In the genomic region with DNA sequence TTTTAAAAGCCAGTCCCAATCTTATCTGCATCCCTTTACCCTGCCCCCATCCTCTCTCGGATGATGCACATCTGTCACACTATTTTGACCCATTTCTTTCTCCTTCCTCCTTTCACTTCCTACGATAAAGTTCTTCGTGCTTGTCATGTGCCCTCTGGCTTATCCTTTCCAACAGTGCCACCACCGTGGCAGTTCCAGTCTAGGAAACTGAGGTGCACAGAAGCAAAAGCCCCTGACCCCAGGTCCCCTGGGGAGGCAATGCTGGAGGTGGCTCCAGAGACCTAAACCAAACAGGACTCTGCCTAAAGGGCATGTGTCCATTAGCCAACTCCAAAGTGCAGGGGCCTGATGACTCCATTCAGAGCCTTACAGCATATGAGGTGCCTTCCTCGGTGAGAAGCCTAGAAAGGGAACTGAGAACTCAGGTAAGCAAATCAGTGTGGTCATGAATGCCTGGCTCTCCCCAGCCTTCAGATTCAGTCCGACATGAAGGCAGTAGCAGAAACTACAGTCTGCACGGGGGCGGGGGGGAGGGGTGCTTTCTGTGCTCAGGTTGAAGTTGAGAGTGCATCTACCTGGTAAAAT, we compare ENCODE assay signal across 30 mouse cellular contexts.
DNase-seq lines count a peak whose midpoint lies in the region; ATAC-seq and TF ChIP-seq lines count a peak whose summit lies in the region.
"Had no signal": no experiment of that assay in that cellular context is flagged by ENCODE, and none has a peak within 500 bp of the region (broad histone marks: within the 10 kb centered on the region; RNA-seq: fewer than 3 reads in every experiment).

No protein-coding gene starts in this region.

- no peaks in the 10 kb centered on the region for H3K36me3 ChIP-seq in hindbrain, embryonic 10.5 days
- no peaks in the 10 kb centered on the region for H3K36me3 ChIP-seq in hindbrain, embryonic 16.5 days (ENCODE audit: control insufficient read depth, insufficient read depth, low read length)
- no peaks in the 10 kb centered on the region for H3K36me3 ChIP-seq in CH12.LX (replicated peaks in 1 of 2; ENCODE audit: control insufficient read depth in 1 of 2, insufficient read depth in 1 of 2, low read length in 1 of 2)
- H3K36me3 ChIP-seq: embryonic facial prominence, embryonic 10.5 days; embryonic facial prominence, embryonic 13.5 days; forebrain, embryonic 10.5 days; heart, embryonic 12.5 days; heart, embryonic 15.5 days; intestine, embryonic 15.5 days had no signal

- in situ Hi-C loops in CH12.LX (cut with MboI; ENCODE audit: low pct_ligation_motif_present, low pct_unique_long_range_greater_than_20kb, low sequenced_read_pairs): no loop called here

- ATAC-seq in hindbrain, embryonic 16.5 days: no peak
- ATAC-seq: CD4-positive, CD25-positive, alpha-beta regulatory T cell, adult 4 months; forebrain, embryonic 13.5 days; forebrain, embryonic 16.5 days; intestine, embryonic 15.5 days; Patski had no signal

- TF ChIP-seq CTCF in CH12.LX (conservative IDR thresholded peaks at IDR 0.05 in 1 of 2, IDR thresholded peaks at IDR 0.05 in 1 of 2; ENCODE audit: low read depth in 2 of 2, low read length in 2 of 2): no peak

- no peak for TF ChIP-seq POLR2A in CH12.LX (IDR thresholded peaks at IDR 0.05; ENCODE audit: low read depth, low read length)

- WGBS in hindbrain, embryonic 10.5 days: 72% methylated on average over 8 of the region's 8 CpGs
- WGBS in hindbrain, embryonic 16.5 days: 80% methylated on average over 8 of the region's 8 CpGs

- peaks cover 42% of the 10 kb centered on the region for H3K4me1 ChIP-seq in hindbrain, embryonic 10.5 days (replicated peaks)
- 0 out of 2 replicates have a peak, but pooled peaks cover 3% of the 10 kb centered on the region for H3K4me1 ChIP-seq in hindbrain, embryonic 16.5 days (ENCODE audit: control insufficient read depth, insufficient read depth, low read depth, low read length)
- H3K4me1 ChIP-seq in CH12.LX (ENCODE audit: control insufficient read depth in 1 of 2, insufficient read depth in 2 of 2): peaks cover 5 to 53% of the 10 kb centered on the region in 2 experiments; a peak in 3 of 4 replicates
- H3K4me1 ChIP-seq: heart, embryonic 12.5 days; heart, embryonic 15.5 days; intestine, embryonic 15.5 days had no signal

- TF ChIP-seq EP300 in CH12.LX (IDR thresholded peaks at IDR 0.05; ENCODE audit: low read length): peak; percentile 80

- dilution Hi-C loops in CH12.LX (cut with MboI; ENCODE audit: extremely low pct_ligation_motif_present, extremely low pct_unique_long_range_greater_than_20kb, low sequenced_read_pairs): no loop called here

- no peak overlapping the region for H3K4me2 ChIP-seq in hindbrain, embryonic 16.5 days (ENCODE audit: low read length)
- peak overlapping the region; percentile 31 for H3K4me2 ChIP-seq in CH12.LX (ENCODE audit: insufficient read depth, low read depth, poor library complexity, severe bottlenecking)
- H3K4me2 ChIP-seq: embryonic facial prominence, embryonic 13.5 days; forebrain, embryonic 13.5 days; heart, embryonic 12.5 days; heart, embryonic 15.5 days; hindbrain, embryonic 14.5 days; intestine, embryonic 15.5 days had no signal

- H3K27ac ChIP-seq in hindbrain, embryonic 10.5 days: peak overlapping the region; percentile 40; the same call in 1 of the 2 replicates
- H3K27ac ChIP-seq in hindbrain, embryonic 16.5 days (ENCODE audit: low read depth, low read length): no peak overlapping the region
- no peak overlapping the region for H3K27ac ChIP-seq in CH12.LX (ENCODE audit: insufficient read depth, low read depth)
- H3K27ac ChIP-seq: embryonic facial prominence, embryonic 10.5 days; embryonic facial prominence, embryonic 13.5 days; forebrain, embryonic 10.5 days; forebrain, embryonic 13.5 days; heart, embryonic 15.5 days; hindbrain, embryonic 14.5 days; intestine, embryonic 15.5 days had no signal

- no peaks in the 10 kb centered on the region for H3K79me2 ChIP-seq in CH12.LX (replicated peaks; ENCODE audit: control insufficient read depth, extremely low read depth, insufficient read depth, poor library complexity, severe bottlenecking)

- H3K9ac ChIP-seq in hindbrain, embryonic 16.5 days (ENCODE audit: low read depth, low read length): no peak overlapping the region
- no peak overlapping the region for H3K9ac ChIP-seq in CH12.LX (ENCODE audit: insufficient read depth, low read depth)
- H3K9ac ChIP-seq: embryonic facial prominence, embryonic 13.5 days; forebrain, embryonic 13.5 days; heart, embryonic 12.5 days; heart, embryonic 15.5 days; hindbrain, embryonic 14.5 days; intestine, embryonic 15.5 days had no signal

- no peaks in the 10 kb centered on the region for H3K9me3 ChIP-seq in hindbrain, embryonic 10.5 days
- no peaks in the 10 kb centered on the region for H3K9me3 ChIP-seq in hindbrain, embryonic 16.5 days (ENCODE audit: control insufficient read depth, low read length)
- no peaks in the 10 kb centered on the region for H3K9me3 ChIP-seq in CH12.LX (replicated peaks; ENCODE audit: low read length)
- H3K9me3 ChIP-seq: embryonic facial prominence, embryonic 10.5 days; embryonic facial prominence, embryonic 13.5 days; forebrain, embryonic 10.5 days; forebrain, embryonic 13.5 days; heart, embryonic 12.5 days; heart, embryonic 15.5 days; intestine, embryonic 15.5 days had no signal

- TF ChIP-seq RAD21 in CH12.LX (IDR thresholded peaks at IDR 0.05; ENCODE audit: low read depth, low read length): no peak; the same call in 1 of the 2 replicates

- H3K27me3 ChIP-seq in hindbrain, embryonic 10.5 days (ENCODE audit: insufficient read depth, poor library complexity, severe bottlenecking): no peaks in the 10 kb centered on the region
- no peaks in the 10 kb centered on the region for H3K27me3 ChIP-seq in hindbrain, embryonic 16.5 days (replicated peaks; ENCODE audit: control insufficient read depth, insufficient read depth, low read length)
- H3K27me3 ChIP-seq in CH12.LX (replicated peaks): peaks cover 7% of the 10 kb centered on the region
- H3K27me3 ChIP-seq: embryonic facial prominence, embryonic 13.5 days; forebrain, embryonic 13.5 days; intestine, embryonic 15.5 days; Patski had no signal

- no peak for DNase-seq in hindbrain, embryonic 10.5 days (ENCODE audit: low spot score)
- DNase-seq in CH12.LX (ENCODE audit: extremely low read depth) (peak; percentile 92), MN1 (ENCODE audit: low spot score) (no peak)
- peak; percentile 21 to 26 for DNase-seq in spleen, adult 18-20 months
- DNase-seq in spleen, postnatal 36 days (ENCODE audit: low spot score in 2 of 2): peak; percentile 56 to 65
- DNase-seq in heart, adult 18-20 months: no peak
- no peak for DNase-seq in layer of hippocampus, adult 18-20 months (ENCODE audit: low spot score in 2 of 2)
- DNase-seq: adrenal gland, postnatal 14 days; cerebellum, adult 11 months; cerebellum, adult 8-10 months; cerebellum, postnatal 10 days; cerebellum, postnatal 36 days; embryo, embryonic 11 days; gastrocnemius, postnatal 10 days; gastrocnemius, postnatal 36 days; heart, postnatal 10 days; heart, postnatal 36 days had no signal

- H3K4me3 ChIP-seq in hindbrain, embryonic 10.5 days: no peak overlapping the region
- H3K4me3 ChIP-seq in hindbrain, embryonic 16.5 days (ENCODE audit: low read length): no peak overlapping the region
- H3K4me3 ChIP-seq in CH12.LX (replicated peaks in 1 of 3; ENCODE audit: low read depth in 2 of 3, low read length in 2 of 3, poor library complexity in 1 of 3): no peak overlapping the region
- H3K4me3 ChIP-seq: embryonic facial prominence, embryonic 10.5 days; embryonic facial prominence, embryonic 13.5 days; erythroblast, embryonic 14.5 days; forebrain, embryonic 10.5 days; forebrain, embryonic 13.5 days; heart, embryonic 12.5 days; heart, embryonic 15.5 days; intestine, embryonic 15.5 days had no signal

TF ChIP-seq in CH12.LX, 34 proteins besides CTCF, POLR2A, EP300 and RAD21 (continues in another document):
- TF ChIP-seq GABPA (IDR thresholded peaks at IDR 0.05; ENCODE audit: insufficient replicate concordance, low read depth, low read length) (no peak), SMC3 (IDR thresholded peaks at IDR 0.05; ENCODE audit: low read depth, low read length) (no peak), ZC3H11A (IDR thresholded peaks at IDR 0.05; ENCODE audit: low read depth, low read length) (no peak), PAX5 (IDR thresholded peaks at IDR 0.05; ENCODE audit: low read length) (no peak), MAFK (IDR thresholded peaks at IDR 0.05; ENCODE audit: insufficient replicate concordance, low read length) (0 out of 2 replicates have a peak, but pooled peaks have one; percentile 56), JUN (IDR thresholded peaks at IDR 0.05; ENCODE audit: insufficient read depth, low read depth, low read length) (no peak), NRF1 (IDR thresholded peaks at IDR 0.05; ENCODE audit: low read depth, low read length) (no peak), HCFC1 (IDR thresholded peaks at IDR 0.05; ENCODE audit: low read depth, low read length) (0 out of 2 replicates have a peak, but pooled peaks have one; percentile 11), POLR2AphosphoS2 (IDR thresholded peaks at IDR 0.05; ENCODE audit: low read depth, low read length) (no peak), KAT2A (IDR thresholded peaks at IDR 0.05; ENCODE audit: insufficient replicate concordance, low read length) (no peak), USF1 (IDR thresholded peaks at IDR 0.05; ENCODE audit: low read depth, low read length) (no peak), E2F4 (IDR thresholded peaks at IDR 0.05; ENCODE audit: insufficient replicate concordance, low read depth, low read length) (no peak), JUND (conservative IDR thresholded peaks at IDR 0.05; ENCODE audit: low read depth, low read length) (no peak), SIN3A (IDR thresholded peaks at IDR 0.05; ENCODE audit: low read length) (no peak), ZNF384 (IDR thresholded peaks at IDR 0.05; ENCODE audit: low read depth, low read length) (no peak), RCOR1 (conservative IDR thresholded peaks at IDR 0.05; ENCODE audit: low read depth, low read length) (peak; percentile 74; the same call in 1 of the 2 replicates), ZMIZ1 (IDR thresholded peaks at IDR 0.05; ENCODE audit: low read depth, low read length) (no peak), ELF1 (IDR thresholded peaks at IDR 0.05; ENCODE audit: low read depth, low read length) (0 out of 2 replicates have a peak, but pooled peaks have one; percentile 16), NELFE (IDR thresholded peaks at IDR 0.05; ENCODE audit: low read depth, low read length) (no peak), USF2 (conservative IDR thresholded peaks at IDR 0.05; ENCODE audit: low read depth, low read length) (no peak), MXI1 (IDR thresholded peaks at IDR 0.05; ENCODE audit: low read depth, low read length) (no peak), MAZ (IDR thresholded peaks at IDR 0.05; ENCODE audit: low read depth, low read length) (0 out of 2 replicates have a peak, but pooled peaks have one; percentile 22), TBP (conservative IDR thresholded peaks at IDR 0.05; ENCODE audit: low read depth, low read length) (no peak), TCF12 (IDR thresholded peaks at IDR 0.05; ENCODE audit: low read depth, low read length) (peak; percentile 32; the same call in 1 of the 2 replicates)

Comparison
In these comparisons a context has a peak if more than half of its experiments do, and no peak if none do; other contexts are left out.
1. DNase-seq: peak in CH12.LX (single experiment), spleen, adult 18-20 months (2 of 2) and spleen, postnatal 36 days (2 of 2); none in hindbrain, embryonic 10.5 days (single experiment), heart, adult 18-20 months (0 of 2), layer of hippocampus, adult 18-20 months (0 of 2) and MN1 (single experiment).